Mouse (Mus musculus): ENCODE results near the gene Ssbp4.

GRCm38 (mm10) chr8:70628986-70629490, 20.4 kb upstream of the Ssbp4 start:
- TF ChIP-seq EP300 (IDR thresholded peaks at IDR 0.05; ENCODE audit: low read depth) (no peak), CTCF (IDR thresholded peaks at IDR 0.05; ENCODE audit: low read depth) (no peak)
